ENCODE assay signal across 7 mouse cellular contexts in the genomic region with DNA sequence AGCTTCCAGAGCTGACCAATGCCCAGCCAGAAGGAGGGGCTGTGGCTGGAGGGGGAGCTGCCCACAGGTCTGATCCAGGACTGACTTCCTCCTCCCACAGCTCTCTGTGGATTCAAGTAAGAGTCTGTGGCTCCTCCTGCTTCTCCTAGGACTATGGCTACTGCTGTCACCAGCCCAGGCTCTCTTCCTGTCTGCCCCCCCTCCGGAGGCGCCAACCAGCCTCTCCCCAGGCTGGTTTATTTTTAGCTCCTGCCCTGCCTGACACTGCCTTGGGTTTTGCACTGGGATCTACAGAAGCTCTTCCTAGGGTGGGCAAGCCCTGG. TPM values are rescaled to one million over a fixed set of nuclear protein-coding genes. Genes with fewer than 3 reads are reported as not detected.
DNase-seq lines count a peak whose midpoint lies in the region; ATAC-seq lines count a peak whose summit lies in the region.

No protein-coding gene starts in this region.

- WGBS in limb, embryonic 15.5 days: 26% methylated on average over 2 of the region's 2 CpGs
- 85% methylated on average over 2 of the region's 2 CpGs for WGBS in midbrain, embryonic 13.5 days

- DNase-seq in NIH3T3 (ENCODE audit: low read depth): peak; percentile 47
- DNase-seq in brain, adult 2 months (ENCODE audit: low read depth, low spot score): peak; percentile 46
- peak; percentile 73 to 76 for DNase-seq in heart, postnatal 10 days
- peak; percentile 79 for DNase-seq in retina, postnatal 1 day
- DNase-seq in urinary bladder, adult 18-20 months (ENCODE audit: low spot score in 2 of 2): no peak

- no peaks in the 10 kb centered on the region for H3K9me3 ChIP-seq in limb, embryonic 15.5 days
- H3K9me3 ChIP-seq in midbrain, embryonic 13.5 days: no peaks in the 10 kb centered on the region

- peaks cover 39% of the 10 kb centered on the region for H3K4me1 ChIP-seq in limb, embryonic 15.5 days
- 0 out of 2 replicates have a peak, but pooled peaks cover 11% of the 10 kb centered on the region for H3K4me1 ChIP-seq in midbrain, embryonic 13.5 days (replicated peaks)

- intact Hi-C loops in heart, postnatal 10 days (cut with DNase I): no loop called here

- H3K27me3 ChIP-seq in limb, embryonic 15.5 days: no peaks in the 10 kb centered on the region
- H3K27me3 ChIP-seq in midbrain, embryonic 13.5 days: no peaks in the 10 kb centered on the region

- H3K9ac ChIP-seq in limb, embryonic 15.5 days: no peak overlapping the region
- no peak overlapping the region for H3K9ac ChIP-seq in midbrain, embryonic 13.5 days (replicated peaks)

- H3K4me3 ChIP-seq in limb, embryonic 15.5 days: no peak overlapping the region
- H3K4me3 ChIP-seq in midbrain, embryonic 13.5 days (replicated peaks): no peak overlapping the region

- peak; percentile 62 for ATAC-seq in limb, embryonic 15.5 days (ENCODE audit: insufficient number of reproducible peaks, low FRiP score, low TSS enrichment, low read depth)
- ATAC-seq in midbrain, embryonic 13.5 days: no peak

- peak overlapping the region; percentile 64; the same call in 1 of the 2 replicates for H3K27ac ChIP-seq in limb, embryonic 15.5 days
- H3K27ac ChIP-seq in midbrain, embryonic 13.5 days: no peak overlapping the region

- H3K36me3 ChIP-seq in limb, embryonic 15.5 days: peaks cover 10% of the 10 kb centered on the region; the same call in 1 of the 2 replicates
- no peaks in the 10 kb centered on the region for H3K36me3 ChIP-seq in midbrain, embryonic 13.5 days

- no peak overlapping the region for H3K4me2 ChIP-seq in limb, embryonic 15.5 days
- H3K4me2 ChIP-seq in midbrain, embryonic 13.5 days (replicated peaks): no peak overlapping the region

RNA-seq across cellular contexts. Expression of a gene that starts 25.1 kb away (rescaled TPM):
- 1 to 10 TPM; 8.1 to 9.8 TPM for total RNA-seq in heart, postnatal 10 days (2021)
- polyA plus RNA-seq in limb, embryonic 15.5 days (2015; fragmentation: Nextera tagmentation; extraction: Ambion mirVana): 15.0 and 15.9 TPM in 2 replicates
- 3.1 and 4.1 TPM in 2 replicates for polyA plus RNA-seq in midbrain, embryonic 13.5 days (2015; fragmentation: Nextera tagmentation; extraction: Ambion mirVana)

Comparison
In these comparisons a context has a peak if more than half of its experiments do, and no peak if none do; other contexts are left out.
1. DNase-seq: peak in NIH3T3 (single experiment), brain, adult 2 months (single experiment), heart, postnatal 10 days (2 of 2) and retina, postnatal 1 day (single experiment); none in urinary bladder, adult 18-20 months (0 of 2).